Mouse (Mus musculus) spleen, postnatal 4 days (tissue): ENCODE data around the gene Olfr437.
"Not testable (repeated sequence)": the region's sequence is repeated elsewhere in the genome, so short reads cannot be mapped to it uniquely, and the experiment has no call there.

ENCODE experiments used
- DNase-seq, 2 experiments: peaks; one replicate each; pipeline ENCODE4 v3.0.0; 2022; ENCODE audit warnings: low spot score in 2 of 2

Olfr437 gene

DNA sequence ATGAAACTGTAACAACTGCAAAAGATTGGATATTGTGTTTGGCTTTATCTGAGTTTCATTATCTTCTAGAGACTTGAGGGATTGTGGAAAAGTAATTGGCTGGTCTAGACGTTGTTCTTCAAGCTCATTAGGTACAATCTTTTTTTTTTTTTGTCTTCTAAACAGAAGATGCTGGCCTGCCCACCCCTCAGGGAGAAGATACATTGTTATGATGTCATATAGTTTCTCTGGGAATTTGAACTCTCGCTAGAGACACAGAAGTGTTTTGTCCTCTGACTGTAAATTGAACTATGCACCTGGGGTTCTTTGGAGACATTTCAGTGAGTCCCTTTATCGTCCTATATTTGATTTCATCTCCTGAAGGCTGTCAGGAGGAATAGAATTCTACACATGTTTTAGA, at the start of gene Olfr437:
Gene Olfr437 (plus strand): TSS at position 301 of the 400 bp plus-strand sequence.
- no peak for DNase-seq

DNA sequence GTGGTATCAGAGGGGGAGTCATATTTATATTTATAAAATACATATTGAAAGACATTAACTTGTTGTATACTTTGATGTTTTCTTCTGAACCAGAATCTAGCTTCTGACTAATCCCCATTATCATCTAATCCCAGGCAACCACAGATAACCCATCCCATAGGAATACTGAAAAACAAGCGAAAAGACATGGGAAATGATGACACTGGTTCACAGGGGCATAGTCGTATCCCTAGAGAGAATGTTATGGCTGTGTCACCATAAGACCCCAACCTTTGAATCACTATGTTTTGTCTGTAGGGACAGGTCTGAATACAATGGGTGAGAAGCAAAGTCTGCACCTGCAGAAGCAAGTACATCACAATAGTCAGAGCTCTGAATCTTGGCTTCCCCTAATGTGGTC, 16.8 kb upstream of the Olfr437 start, which contains the start of gene Olfr237-ps1:
Gene Olfr237-ps1 (plus strand): TSS at position 301 of the 400 bp plus-strand sequence.
- DNase-seq = not testable (repeated sequence)

DNA sequence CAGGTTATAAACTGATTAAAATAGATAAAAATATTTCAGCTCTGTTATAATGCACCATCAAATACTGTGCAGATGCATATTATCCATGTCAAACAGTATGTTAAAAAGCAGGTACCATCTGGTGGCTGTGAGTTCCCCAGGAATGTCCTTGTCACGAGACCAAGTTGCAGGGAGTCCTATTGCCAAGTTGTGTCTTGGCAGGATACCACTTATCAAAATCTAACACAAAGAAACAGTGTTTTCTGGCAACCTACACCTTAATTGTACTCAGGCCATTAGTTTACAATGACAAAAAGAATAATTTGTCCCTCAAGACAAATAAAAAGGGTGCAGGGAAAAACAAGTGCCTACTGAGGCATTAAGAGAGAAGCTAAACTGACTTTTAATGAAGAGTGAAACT, 3.6 kb upstream of the Olfr437 start:
- DNase-seq = no peak

DNA sequence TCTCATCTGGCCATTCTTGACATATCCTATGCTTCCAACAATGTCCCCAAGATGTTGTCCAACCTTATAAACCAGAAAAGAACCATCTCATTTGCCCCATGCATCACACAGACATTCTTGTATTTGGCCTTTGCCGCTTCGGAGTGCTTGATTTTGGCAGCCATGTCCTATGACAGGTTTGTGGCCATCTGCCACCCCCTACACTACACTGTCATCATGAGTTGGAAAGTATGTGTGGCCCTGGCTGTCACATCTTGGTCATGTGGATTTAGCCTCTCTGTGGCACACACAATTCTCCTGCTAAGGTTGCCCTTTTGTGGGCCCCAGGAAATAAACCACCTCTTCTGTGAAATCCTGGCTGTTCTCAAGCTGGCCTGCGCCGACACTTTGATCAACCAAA, 4.2 kb downstream of the Olfr437 start:
- no peak for DNase-seq

DNA sequence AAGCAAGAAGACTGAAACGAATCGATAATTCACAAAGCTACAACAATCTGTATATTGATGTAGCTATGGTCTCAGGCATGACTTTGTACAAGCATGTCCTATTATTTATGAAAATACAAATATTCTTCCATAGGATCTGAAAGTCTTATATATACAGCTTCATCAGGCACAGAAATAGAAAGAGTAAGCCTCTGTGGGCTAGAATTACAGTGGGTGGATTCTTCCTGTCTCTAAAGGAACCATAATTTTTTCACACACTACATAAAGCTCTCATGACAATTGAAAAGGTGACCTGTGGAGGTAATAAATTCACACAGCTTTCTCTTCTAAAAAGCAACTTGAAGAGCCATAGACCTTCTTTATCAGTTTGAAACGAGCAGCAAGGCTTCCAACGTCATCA, 8.8 kb downstream of the Olfr437 start, which contains the start of gene Olfr13:
Gene Olfr13 (plus strand): TSS at position 301 of the 400 bp plus-strand sequence.
- no peak for DNase-seq

DNA sequence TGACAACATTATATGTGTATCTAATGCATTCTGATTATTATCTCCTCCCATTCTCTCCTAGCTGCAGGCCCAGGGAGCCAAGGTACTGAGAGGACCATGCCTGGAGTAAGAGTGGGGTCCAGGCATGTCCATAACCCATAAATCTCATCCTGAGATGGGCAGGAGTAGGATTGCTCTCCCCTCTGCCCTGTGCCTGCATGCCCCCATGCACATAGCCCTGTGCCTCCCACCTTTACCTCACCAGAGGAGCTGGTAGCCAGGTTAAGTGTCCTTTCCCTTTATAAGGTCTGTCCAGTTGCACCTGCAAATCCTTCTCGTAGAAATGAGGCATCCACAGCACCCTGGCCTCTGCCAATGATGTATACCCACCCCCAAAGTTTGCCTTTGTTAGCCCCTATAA, 15.0 kb downstream of the Olfr437 start:
- DNase-seq = no peak

DNA sequence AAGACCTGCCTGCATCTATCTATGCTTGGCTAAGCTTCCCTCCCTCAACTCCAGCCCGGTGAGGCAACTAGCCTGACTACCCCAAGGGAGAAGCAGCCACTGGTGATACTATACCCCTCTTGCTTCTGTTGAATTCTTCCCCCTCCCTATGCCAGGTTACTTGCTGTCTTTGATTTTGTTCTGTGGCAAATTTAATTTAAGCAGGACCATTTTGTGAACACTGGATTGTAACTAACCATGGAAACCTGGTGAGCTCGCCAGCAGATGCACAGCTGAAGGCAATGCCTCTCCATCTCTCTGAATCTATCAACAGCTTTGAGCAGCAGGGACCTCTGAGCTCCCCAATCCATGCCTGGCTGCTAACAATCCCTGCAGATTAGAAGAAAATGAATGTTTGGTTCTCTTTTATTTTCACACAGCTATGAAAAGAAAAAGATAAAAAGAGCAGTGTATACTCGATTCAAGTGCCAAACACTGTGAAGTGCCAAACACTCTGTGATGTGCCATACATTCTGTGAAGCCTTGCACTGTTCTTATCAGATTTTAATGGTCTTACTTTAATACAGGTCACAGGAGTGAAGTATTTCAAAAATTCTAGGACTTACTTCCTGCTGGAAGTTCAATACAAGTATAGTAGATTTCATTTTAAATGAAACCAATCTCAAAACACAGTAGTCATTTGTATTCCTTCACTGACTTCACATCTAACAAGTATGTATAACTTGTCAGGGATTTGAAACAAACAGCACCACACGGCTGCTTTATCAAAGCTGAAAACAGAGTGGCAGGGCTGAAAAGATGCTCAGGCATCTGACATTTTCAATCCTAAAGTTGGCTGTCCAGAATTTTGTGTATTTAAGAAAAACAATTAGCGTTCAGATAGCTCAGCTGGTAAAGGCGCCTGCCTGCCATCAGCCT, 15.8 kb downstream of the Olfr437 start:
- DNase-seq = no peak

DNA sequence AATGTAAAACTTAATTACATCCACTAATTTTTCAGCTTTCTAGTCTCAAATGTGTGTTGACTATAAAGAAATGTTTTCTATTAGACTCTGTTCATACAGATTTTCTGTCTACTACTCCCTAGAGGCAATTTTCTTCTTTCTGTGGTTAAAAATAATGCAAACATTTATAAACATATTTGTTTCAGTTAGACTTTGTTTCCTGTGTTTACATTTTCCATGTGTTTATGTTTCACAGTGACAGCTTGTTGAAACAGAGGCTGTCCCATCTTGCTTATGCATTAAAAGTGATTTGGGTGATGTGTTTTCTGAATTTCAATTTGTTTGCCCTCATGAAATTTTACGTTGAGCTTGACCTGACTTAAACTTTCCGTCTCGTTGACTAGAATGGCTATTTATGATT, 27.9 kb downstream of the Olfr437 start:
- DNase-seq = no peak

DNA sequence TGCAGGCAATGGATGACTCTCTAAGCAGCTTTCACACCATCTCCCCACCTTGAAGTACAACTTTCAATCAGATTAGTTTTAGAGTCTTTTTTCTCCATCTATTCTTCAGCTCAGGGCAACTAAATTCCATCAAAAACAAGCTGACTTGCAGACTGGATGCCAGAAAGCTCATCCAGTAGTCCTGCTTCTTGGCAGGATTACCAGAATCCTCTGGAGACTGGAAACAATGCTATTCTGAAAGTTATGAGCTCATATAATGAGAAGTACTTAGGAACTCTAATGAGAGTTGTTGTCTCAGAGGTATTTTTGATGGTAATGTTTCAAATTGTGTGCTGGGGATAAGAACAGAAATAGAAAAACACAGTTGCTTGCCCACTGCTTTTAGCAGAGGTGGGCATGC, 33.7 kb downstream of the Olfr437 start, which contains the start of gene Olfr435:
Gene Olfr435 (plus strand): TSS at position 366 of the 400 bp plus-strand sequence.
- no peak for DNase-seq

DNA sequence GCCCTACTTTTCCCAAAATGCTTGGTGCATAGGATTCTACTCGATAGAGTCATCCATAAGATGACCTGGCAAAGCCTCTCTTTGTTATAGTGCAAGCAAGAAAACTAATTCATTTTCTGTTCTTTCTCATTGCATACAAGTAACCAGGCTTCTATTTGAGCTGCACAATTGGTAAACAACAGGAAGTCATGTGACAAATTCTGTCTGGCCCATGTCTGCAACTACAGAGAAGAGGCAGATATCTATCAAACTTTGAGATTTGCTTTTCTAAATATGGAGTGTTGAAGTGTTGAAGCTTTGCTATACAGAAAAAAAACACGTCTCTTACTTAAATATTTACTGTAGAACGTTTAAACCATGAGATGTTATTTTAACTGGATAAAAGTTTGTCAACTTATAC, 35.0 kb downstream of the Olfr437 start:
- DNase-seq = no peak

DNA sequence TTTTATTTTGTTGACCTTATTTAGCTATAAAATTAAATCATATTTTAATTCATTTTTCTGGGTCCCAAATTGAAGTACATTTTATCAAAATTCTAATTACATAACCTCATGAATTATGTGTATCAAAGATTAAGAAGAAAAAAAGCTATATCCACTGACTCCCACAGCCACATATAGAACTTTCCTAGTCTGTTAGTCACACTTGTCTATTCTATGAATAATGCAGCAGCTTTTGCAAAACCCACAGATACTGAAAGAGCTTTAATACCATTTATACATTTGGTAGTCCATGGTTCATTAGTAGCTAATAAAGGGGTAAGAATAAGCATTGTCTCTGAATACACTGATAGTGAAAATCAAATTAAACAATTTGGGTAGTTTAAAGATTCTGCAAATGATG, 39.7 kb downstream of the Olfr437 start:
- no peak for DNase-seq

DNA sequence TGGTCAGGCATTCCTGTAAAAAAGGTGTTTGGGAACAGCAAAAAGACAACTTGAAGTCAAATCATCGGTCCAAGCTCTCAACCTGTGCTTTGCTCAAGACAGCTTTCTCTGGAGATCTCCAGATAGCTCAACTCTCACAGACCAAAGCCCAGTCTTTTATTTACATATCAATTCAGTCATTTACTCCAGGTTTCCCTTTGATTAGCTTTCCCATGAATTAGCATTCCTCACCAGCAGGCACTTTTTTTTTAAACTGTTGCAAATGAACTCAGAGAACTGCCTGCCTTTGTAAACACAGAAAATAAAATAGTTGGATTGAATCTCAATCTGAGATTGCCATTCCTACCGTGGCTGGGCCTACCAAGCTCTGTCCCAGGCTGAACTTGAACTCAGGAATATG, 42.3 kb downstream of the Olfr437 start:
- DNase-seq = no peak

DNA sequence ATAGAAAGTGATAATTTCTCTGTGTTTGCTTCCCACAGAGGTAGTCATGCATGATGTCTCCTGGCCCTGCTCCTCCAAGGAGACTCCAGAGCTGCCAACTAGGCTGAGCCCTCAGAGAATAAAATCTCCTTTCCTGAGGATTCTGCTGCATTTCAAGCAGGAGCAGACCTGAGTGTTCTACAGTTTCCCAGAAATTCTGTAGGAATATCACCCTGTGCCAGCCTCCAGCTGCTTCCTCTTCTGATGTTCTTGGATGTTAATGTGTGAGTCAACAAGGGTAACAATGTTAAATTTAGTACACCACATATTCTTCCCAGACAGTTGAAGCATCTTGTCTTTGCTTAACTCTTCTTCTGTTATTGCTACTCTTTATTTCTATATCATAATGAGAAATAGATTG, 49.8 kb downstream of the Olfr437 start, which contains the start of gene Olfr434:
Gene Olfr434 (plus strand): TSS at position 149 of the 400 bp plus-strand sequence.
- not testable (repeated sequence) for DNase-seq
